Mouse (Mus musculus): ENCODE measurements around the gene Tet3.
A peak's percentile ranks its signal among the peaks of the same experiment; 100 is the strongest.

Tet3 gene

GRCm38 (mm10) chr6:83478628-83479027 is 19.7 kb upstream of the Tet3 start:
- DNase-seq (ENCODE audit: low read depth in 1 of 2, low spot score in 2 of 2): no peak

- no peak for DNase-seq (ENCODE audit: low read depth in 1 of 2, low spot score in 2 of 2)
Measured at GRCm38 (mm10) chr6:83478217-83478616, 19.3 kb upstream of the Tet3 start.

- no peak for DNase-seq (ENCODE audit: low read depth in 1 of 2, low spot score in 2 of 2)
Measured at GRCm38 (mm10) chr6:83475431-83475830, 16.5 kb upstream of the Tet3 start.

GRCm38 (mm10) chr6:83473240-83473639 is 14.4 kb upstream of the Tet3 start:
- DNase-seq (ENCODE audit: low read depth in 1 of 2, low spot score in 2 of 2): no peak

GRCm38 (mm10) chr6:83471739-83472138 is 12.9 kb upstream of the Tet3 start:
- DNase-seq (ENCODE audit: low read depth in 1 of 2, low spot score in 2 of 2): no peak

- DNase-seq (ENCODE audit: low read depth in 1 of 2, low spot score in 2 of 2): no peak
Measured at GRCm38 (mm10) chr6:83464011-83464410, 5.1 kb upstream of the Tet3 start.

- no peak for DNase-seq (ENCODE audit: low read depth in 1 of 2, low spot score in 2 of 2)
Measured at GRCm38 (mm10) chr6:83456984-83457810, 1.7 kb downstream of the Tet3 start.

- DNase-seq (ENCODE audit: low read depth in 1 of 2, low spot score in 2 of 2): peak; percentile 38 to 63
Measured at GRCm38 (mm10) chr6:83456131-83456983, 2.5 kb downstream of the Tet3 start.

- peak; percentile 33 to 35 for DNase-seq (ENCODE audit: low read depth in 1 of 2, low spot score in 2 of 2)
Measured at GRCm38 (mm10) chr6:83455328-83456130, 3.4 kb downstream of the Tet3 start.

GRCm38 (mm10) chr6:83453706-83454105 is 5.2 kb downstream of the Tet3 start:
- no peak for DNase-seq (ENCODE audit: low read depth in 1 of 2, low spot score in 2 of 2)

GRCm38 (mm10) chr6:83450451-83451303 is 8.2 kb downstream of the Tet3 start:
- DNase-seq (ENCODE audit: low read depth in 1 of 2, low spot score in 2 of 2): no peak

- DNase-seq (ENCODE audit: low read depth in 1 of 2, low spot score in 2 of 2): no peak
Measured at GRCm38 (mm10) chr6:83449440-83449839, 9.4 kb downstream of the Tet3 start.

- no peak for DNase-seq (ENCODE audit: low read depth in 1 of 2, low spot score in 2 of 2)
Measured at GRCm38 (mm10) chr6:83448911-83449310, 10.0 kb downstream of the Tet3 start.

GRCm38 (mm10) chr6:83447031-83447430 is 11.9 kb downstream of the Tet3 start:
- DNase-seq (ENCODE audit: low read depth in 1 of 2, low spot score in 2 of 2): no peak

- no peak for DNase-seq (ENCODE audit: low read depth in 1 of 2, low spot score in 2 of 2)
Measured at GRCm38 (mm10) chr6:83445796-83446195, 13.1 kb downstream of the Tet3 start.

GRCm38 (mm10) chr6:83443441-83444340 is 15.2 kb downstream of the Tet3 start:
- DNase-seq (ENCODE audit: low read depth in 1 of 2, low spot score in 2 of 2): no peak

GRCm38 (mm10) chr6:83442639-83443038 is 16.2 kb downstream of the Tet3 start:
- DNase-seq (ENCODE audit: low read depth in 1 of 2, low spot score in 2 of 2): no peak

- DNase-seq (ENCODE audit: low read depth in 1 of 2, low spot score in 2 of 2): peak in 1 of 2 experiments; percentile 32
Measured at GRCm38 (mm10) chr6:83441259-83442061, 17.4 kb downstream of the Tet3 start.

Data from monocyte, adult 2 months (primary cell).